Mouse (Mus musculus) lung, embryonic 16.5 days (tissue): ENCODE measurements around the gene Srsf6. TPM values are rescaled to one million over a fixed set of nuclear protein-coding genes. Genes with fewer than 3 reads are reported as not detected.

Experiments used
- ATAC-seq: fragments of 200-750 bp; cut with Nextera tagmentation; 2 replicates; pipeline ENCODE4 v1.8.0; 2017; ENCODE audit warnings: low read depth, mild to moderate bottlenecking, moderate library complexity
- H3K27ac ChIP-seq: fragments of 300-500 bp; sonication (generic); 2 replicates; pipeline ENCODE4 v1.5.1; 2014; ENCODE audit warnings: mild to moderate bottlenecking, control low read depth, low read length
- H3K27me3 ChIP-seq: fragments of 300-500 bp; sonication (generic); 2 replicates; pipeline ENCODE4 v1.6.1; 2014; ENCODE audit warnings: low read depth, low read length, mixed read lengths; ENCODE audit not compliant: control insufficient read depth, insufficient read depth
- H3K36me3 ChIP-seq: fragments of 300-500 bp; sonication (generic); 2 replicates; pipeline ENCODE4 v1.6.1; 2014; ENCODE audit warnings: low read length; ENCODE audit not compliant: control insufficient read depth, insufficient read depth
- H3K4me1 ChIP-seq: fragments of 300-500 bp; sonication (generic); replicated peaks from 2 replicates; pipeline ENCODE4 v1.6.1; 2014; ENCODE audit warnings: low read length, mixed read lengths; ENCODE audit not compliant: control insufficient read depth, insufficient read depth
- H3K4me2 ChIP-seq: fragments of 300-500 bp; sonication (generic); 2 replicates; pipeline ENCODE4 v1.6.1; 2014; ENCODE audit warnings: low read depth, low read length, control low read depth
- H3K4me3 ChIP-seq: fragments of 300-500 bp; sonication (generic); 2 replicates; pipeline ENCODE4 v1.5.1; 2014; ENCODE audit warnings: mild to moderate bottlenecking, low read length, control low read depth
- H3K9ac ChIP-seq: fragments of 300-500 bp; sonication (generic); 2 replicates; pipeline ENCODE4 v1.6.1; 2014; ENCODE audit warnings: low read length, control low read depth
- H3K9me3 ChIP-seq: fragments of 300-500 bp; sonication (generic); 2 replicates; pipeline ENCODE4 v1.6.1; 2016; ENCODE audit warnings: low read length; ENCODE audit not compliant: control insufficient read depth
- WGBS: fragments of 180-500 bp; shearing (Covaris S2); extraction: QIAGEN DNeasy Blood & Tissue Kit; methylation state at CpG from one replicate; pipeline ENCODE4 v1.1.7; 2014; 5-methylcytosine and 5-hydroxymethylcytosine counted together
- polyA plus RNA-seq: library from polyadenylated mRNA; unstranded; fragments of >200 nt; fragmentation: Nextera tagmentation; extraction: Ambion mirVana; gene quantifications from 2 replicates; pipeline ENCODE4 v1.2.1, GENCODE M21; 2015

Gene Srsf6
- polyA plus RNA-seq, 1 experiment from 2014 or later: 183 TPM

- Histone ChIP-seq H3K27me3 (no peaks in the 10 kb centered on the region), H3K9ac (no peak overlapping the region), H3K4me3 (no peak overlapping the region), H3K4me1 (no peaks in the 10 kb centered on the region), H3K9me3 (no peaks in the 10 kb centered on the region), H3K27ac (no peak overlapping the region), H3K4me2 (no peak overlapping the region), H3K36me3 (no peaks in the 10 kb centered on the region)
- ATAC-seq: 0 out of 2 replicates have a peak, but pooled peaks have one; percentile 5
- 6% methylated on average over 5 of the region's 5 CpGs for WGBS
These were observed 37.0 kb downstream of the Srsf6 start for GRCm38 (mm10) chr2:162968357-162968756.

DNA sequence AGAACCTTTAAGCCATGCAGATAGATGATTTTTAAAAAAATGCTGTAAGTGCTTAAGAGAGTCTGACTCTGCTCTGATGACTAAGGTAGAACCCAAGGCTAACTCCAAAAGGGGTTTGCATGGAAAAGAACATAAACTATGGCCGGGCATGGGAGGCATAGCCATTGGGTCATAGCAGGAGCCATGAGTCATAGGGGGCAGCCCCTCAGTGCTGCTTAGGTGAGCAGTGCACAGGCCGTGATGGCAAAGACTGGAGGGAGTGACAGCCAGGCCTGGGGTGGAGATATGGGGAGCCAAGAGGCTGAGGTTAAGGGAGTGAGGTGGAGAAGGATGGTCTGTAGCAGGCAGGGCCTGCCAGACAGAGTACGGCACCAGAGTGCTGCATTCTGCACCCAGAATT is 37.8 kb downstream of the Srsf6 start:
- WGBS: 69% methylated on average over 3 of the region's 3 CpGs
- Histone ChIP-seq H3K9me3 (no peaks in the 10 kb centered on the region), H3K27me3 (no peaks in the 10 kb centered on the region), H3K4me1 (no peaks in the 10 kb centered on the region), H3K27ac (no peak overlapping the region), H3K4me3 (no peak overlapping the region), H3K36me3 (no peaks in the 10 kb centered on the region), H3K4me2 (no peak overlapping the region), H3K9ac (no peak overlapping the region)
- no peak for ATAC-seq

DNA sequence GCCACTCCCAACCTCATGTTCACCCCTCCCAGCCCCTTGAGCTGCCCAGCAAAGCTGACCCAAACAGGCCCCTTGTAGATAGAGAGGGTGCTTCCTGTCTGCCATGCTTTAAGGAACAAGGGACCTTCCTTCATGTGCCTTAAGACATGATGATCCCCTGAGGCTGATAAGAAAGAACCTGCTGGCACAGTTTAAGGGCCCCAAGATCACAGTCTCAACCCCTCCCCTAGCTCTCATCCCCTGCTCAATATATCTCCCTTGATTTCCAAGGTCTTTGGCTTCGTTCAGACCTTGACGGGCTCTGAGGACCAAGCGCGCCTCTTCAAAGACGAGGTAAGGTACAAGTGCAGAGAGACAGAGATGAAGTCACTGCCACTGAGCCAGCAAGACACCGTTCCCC is 39.6 kb downstream of the Srsf6 start:
- Histone ChIP-seq H3K4me3 (no peak overlapping the region), H3K36me3 (no peaks in the 10 kb centered on the region), H3K27me3 (no peaks in the 10 kb centered on the region), H3K4me1 (no peaks in the 10 kb centered on the region), H3K4me2 (no peak overlapping the region), H3K9ac (no peak overlapping the region), H3K9me3 (no peaks in the 10 kb centered on the region), H3K27ac (no peak overlapping the region)
- 67% methylated on average over 6 of the region's 6 CpGs for WGBS
- no peak for ATAC-seq

- H3K4me1 ChIP-seq: no peaks in the 10 kb centered on the region
- WGBS: 30% methylated on average over 7 of the region's 7 CpGs
- H3K4me3 ChIP-seq: no peak overlapping the region
- no peaks in the 10 kb centered on the region for H3K27me3 ChIP-seq
- no peak overlapping the region for H3K27ac ChIP-seq
- no peak for ATAC-seq
- H3K36me3 ChIP-seq: no peaks in the 10 kb centered on the region
- no peaks in the 10 kb centered on the region for H3K9me3 ChIP-seq
- no peak overlapping the region for H3K4me2 ChIP-seq
- H3K9ac ChIP-seq: no peak overlapping the region
These were observed 41.4 kb downstream of the Srsf6 start for GRCm38 (mm10) chr2:162972752-162973151.

GRCm38 (mm10) chr2:162973206-162973605 is 41.9 kb downstream of the Srsf6 start:
- WGBS: 48% methylated on average over 5 of the region's 5 CpGs
- ATAC-seq: no peak
- H3K9me3 ChIP-seq: no peaks in the 10 kb centered on the region

GRCm38 (mm10) chr2:162973637-162974036 is 42.3 kb downstream of the Srsf6 start:
- H3K4me1 ChIP-seq: no peaks in the 10 kb centered on the region
- no peaks in the 10 kb centered on the region for H3K36me3 ChIP-seq
- WGBS: 11% methylated on average over 11 of the region's 11 CpGs
- no peak overlapping the region for H3K4me2 ChIP-seq
- no peak overlapping the region for H3K9ac ChIP-seq
- no peak for ATAC-seq
- no peaks in the 10 kb centered on the region for H3K9me3 ChIP-seq
- no peaks in the 10 kb centered on the region for H3K27me3 ChIP-seq
- H3K4me3 ChIP-seq: no peak overlapping the region
- H3K27ac ChIP-seq: no peak overlapping the region

More at GRCm38 (mm10) chr2:162973206-162973605, 41.9 kb downstream of the Srsf6 start:
- H3K27ac ChIP-seq: no peak overlapping the region
- no peak overlapping the region for H3K9ac ChIP-seq
- no peaks in the 10 kb centered on the region for H3K27me3 ChIP-seq
- H3K36me3 ChIP-seq: no peaks in the 10 kb centered on the region
- H3K4me3 ChIP-seq: no peak overlapping the region
- H3K4me2 ChIP-seq: no peak overlapping the region
- no peaks in the 10 kb centered on the region for H3K4me1 ChIP-seq

DNA sequence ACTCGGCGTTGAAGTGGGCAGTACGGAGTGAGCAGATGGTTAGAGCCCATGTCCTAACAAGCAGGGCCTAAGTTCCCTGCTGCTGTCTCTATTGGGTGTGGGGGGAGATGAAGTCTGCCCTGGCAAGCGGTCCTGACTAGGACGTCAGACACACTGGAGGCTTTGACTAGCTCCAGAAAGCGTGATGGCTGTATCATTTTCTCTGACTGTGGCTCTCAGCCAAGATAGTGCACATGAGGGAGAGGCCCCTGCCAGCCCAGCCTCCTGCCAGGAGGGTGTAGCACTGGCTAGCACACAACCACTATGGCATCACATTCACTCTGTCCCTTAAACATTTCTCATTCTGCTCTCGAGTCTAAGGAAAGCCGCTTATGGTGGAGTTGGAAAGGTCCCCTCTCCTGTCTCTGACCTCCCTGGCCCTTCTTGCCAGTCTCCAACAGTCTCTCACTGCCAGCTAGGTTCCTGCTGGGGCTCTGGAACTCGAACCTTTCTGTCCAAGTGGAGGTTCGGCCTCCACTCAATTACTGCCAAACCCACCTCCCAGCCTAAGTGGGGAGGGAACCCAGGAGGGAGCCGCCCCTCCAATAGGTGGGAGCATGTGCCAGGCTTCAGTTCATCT is 43.9 kb downstream of the Srsf6 start:
- no peaks in the 10 kb centered on the region for H3K36me3 ChIP-seq
- no peak overlapping the region for H3K9ac ChIP-seq
- no peaks in the 10 kb centered on the region for H3K4me1 ChIP-seq
- ATAC-seq: peak; percentile 41
- no peak overlapping the region for H3K4me3 ChIP-seq
- no peak overlapping the region for H3K4me2 ChIP-seq
- no peaks in the 10 kb centered on the region for H3K27me3 ChIP-seq
- H3K27ac ChIP-seq: no peak overlapping the region
- no peaks in the 10 kb centered on the region for H3K9me3 ChIP-seq
- 69% methylated on average over 11 of the region's 11 CpGs for WGBS

GRCm38 (mm10) chr2:162976001-162976400 is 44.7 kb downstream of the Srsf6 start:
- ATAC-seq: peak; percentile 30; the same call in 1 of the 2 replicates
- Histone ChIP-seq H3K36me3 (no peaks in the 10 kb centered on the region), H3K9me3 (no peaks in the 10 kb centered on the region), H3K27me3 (no peaks in the 10 kb centered on the region), H3K4me2 (no peak overlapping the region), H3K27ac (no peak overlapping the region), H3K9ac (no peak overlapping the region), H3K4me3 (no peak overlapping the region), H3K4me1 (no peaks in the 10 kb centered on the region)
- 64% methylated on average over 4 of the region's 4 CpGs for WGBS

DNA sequence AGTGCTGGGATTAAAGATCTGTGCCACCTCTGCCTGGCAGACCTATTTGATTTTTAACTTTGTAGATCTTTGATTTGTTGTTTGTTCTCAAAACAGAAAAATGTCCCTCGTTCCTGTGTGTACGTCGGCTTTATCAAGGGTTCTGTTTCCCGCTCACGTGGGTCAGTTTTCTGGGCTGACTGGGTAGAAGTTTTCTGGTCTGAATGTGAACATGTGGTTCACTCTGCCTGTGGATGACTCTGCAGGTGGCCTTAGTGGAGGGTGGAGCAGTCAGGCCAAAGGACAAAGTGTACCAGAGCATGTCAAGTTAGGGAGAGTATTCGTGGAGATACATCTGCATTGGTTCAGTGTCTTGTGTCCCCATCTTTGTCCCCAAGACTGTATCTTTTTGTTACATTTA is 53.1 kb downstream of the Srsf6 start:
- 82% methylated on average over 6 of the region's 6 CpGs for WGBS
- H3K9me3 ChIP-seq: no peaks in the 10 kb centered on the region
- no peak overlapping the region for H3K27ac ChIP-seq
- H3K4me1 ChIP-seq: no peaks in the 10 kb centered on the region
- no peak overlapping the region for H3K9ac ChIP-seq
- H3K36me3 ChIP-seq: no peaks in the 10 kb centered on the region
- H3K4me2 ChIP-seq: no peak overlapping the region
- H3K4me3 ChIP-seq: no peak overlapping the region
- no peaks in the 10 kb centered on the region for H3K27me3 ChIP-seq
- no peak for ATAC-seq

DNA sequence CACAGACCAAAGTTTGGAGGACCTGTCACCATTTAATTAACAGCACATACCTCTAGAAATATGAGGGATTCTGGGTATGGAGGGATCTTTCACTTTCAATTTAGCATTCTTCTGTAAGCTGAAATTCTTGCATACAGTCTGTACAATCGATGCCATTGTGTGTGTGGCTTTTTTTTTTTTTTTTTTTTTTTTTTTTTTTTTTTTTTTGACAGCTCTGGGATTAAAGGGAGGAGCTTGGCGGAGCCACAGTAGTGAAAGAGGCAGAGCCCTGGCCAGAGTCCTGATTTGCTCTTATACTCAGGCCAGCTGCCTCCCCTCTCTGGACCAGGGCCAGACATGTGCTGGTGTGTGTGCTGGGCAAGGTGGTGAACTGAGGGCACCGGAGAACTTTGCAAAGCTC is 54.6 kb downstream of the Srsf6 start:
- Histone ChIP-seq H3K4me3 (no peak overlapping the region), H3K4me2 (no peak overlapping the region), H3K4me1 (no peaks in the 10 kb centered on the region), H3K27me3 (no peaks in the 10 kb centered on the region), H3K9ac (no peak overlapping the region), H3K36me3 (no peaks in the 10 kb centered on the region), H3K27ac (no peak overlapping the region), H3K9me3 (no peaks in the 10 kb centered on the region)
- ATAC-seq: peak; percentile 79
- WGBS: 35% methylated on average over 3 of the region's 3 CpGs
